Mouse (Mus musculus): Measurements from ENCODE around the gene Dhrs1. TPM values are rescaled to one million over a fixed set of nuclear protein-coding genes. Genes with fewer than 3 reads are reported as not detected.

The Dhrs1 gene
- polyA plus RNA-seq, 1 experiment from 2014 or later, result 466 TPM

- ATAC-seq, result peak; percentile 96
- Histone ChIP-seq H3K4me2 (replicated peaks; ENCODE audit: low read depth) (peak within 1 kb of the TSS; percentile 86), H3K36me3 (ENCODE audit: control insufficient read depth, insufficient read depth) (peaks cover 32% of the 10 kb centered on the region), H3K4me1 (replicated peaks; ENCODE audit: control insufficient read depth, insufficient read depth, low read length) (no peaks in the 10 kb centered on the region), H3K27me3 (replicated peaks; ENCODE audit: control insufficient read depth, insufficient read depth, low read length) (no peaks in the 10 kb centered on the region), H3K9me3 (ENCODE audit: control insufficient read depth) (no peaks in the 10 kb centered on the region), H3K9ac (ENCODE audit: low read depth, low read length) (peak within 1 kb of the TSS; percentile 66), H3K27ac (ENCODE audit: low read depth, low read length) (peak within 1 kb of the TSS; percentile 89), H3K4me3 (ENCODE audit: low read depth, low read length) (peak within 1 kb of the TSS; percentile 78)
- under 1% methylated on average over 47 of the region's 50 CpGs for WGBS
- TF ChIP-seq CTCF (IDR thresholded peaks at IDR 0.05; ENCODE audit: low read depth), result peak; percentile 98
These were observed 23.6 kb downstream of the Dhrs1 start, which contains the start of gene Rabggta for GRCm38 (mm10) chr14:55721700-55722437. TSS of gene Rabggta (minus strand) at chr14:55722263.

GRCm38 (mm10) chr14:55721076-55721475 is 24.4 kb downstream of the Dhrs1 start:
- Histone ChIP-seq H3K9ac (ENCODE audit: low read depth, low read length) (peak overlapping the region; percentile 66; the same call in 1 of the 2 replicates), H3K36me3 (ENCODE audit: control insufficient read depth, insufficient read depth) (peaks cover 37% of the 10 kb centered on the region), H3K9me3 (ENCODE audit: control insufficient read depth) (no peaks in the 10 kb centered on the region), H3K4me2 (replicated peaks; ENCODE audit: low read depth) (peak overlapping the region; percentile 86), H3K27me3 (replicated peaks; ENCODE audit: control insufficient read depth, insufficient read depth, low read length) (no peaks in the 10 kb centered on the region), H3K4me1 (replicated peaks; ENCODE audit: control insufficient read depth, insufficient read depth, low read length) (no peaks in the 10 kb centered on the region), H3K4me3 (ENCODE audit: low read depth, low read length) (peak overlapping the region; percentile 78), H3K27ac (ENCODE audit: low read depth, low read length) (no peak overlapping the region)
- 71% methylated on average over 6 of the region's 6 CpGs for WGBS
- ATAC-seq, result no peak
- TF ChIP-seq CTCF (IDR thresholded peaks at IDR 0.05; ENCODE audit: low read depth), result no peak

- Histone ChIP-seq H3K36me3 (ENCODE audit: control insufficient read depth, insufficient read depth) (peaks cover 38% of the 10 kb centered on the region), H3K4me2 (replicated peaks; ENCODE audit: low read depth) (no peak overlapping the region), H3K27me3 (replicated peaks; ENCODE audit: control insufficient read depth, insufficient read depth, low read length) (no peaks in the 10 kb centered on the region), H3K4me1 (replicated peaks; ENCODE audit: control insufficient read depth, insufficient read depth, low read length) (no peaks in the 10 kb centered on the region), H3K9ac (ENCODE audit: low read depth, low read length) (no peak overlapping the region), H3K27ac (ENCODE audit: low read depth, low read length) (no peak overlapping the region), H3K4me3 (ENCODE audit: low read depth, low read length) (no peak overlapping the region), H3K9me3 (ENCODE audit: control insufficient read depth) (no peaks in the 10 kb centered on the region)
- ATAC-seq, result no peak
- WGBS, result 90% methylated on average over 12 of the region's 12 CpGs
- TF ChIP-seq CTCF (IDR thresholded peaks at IDR 0.05; ENCODE audit: low read depth), result no peak
These were observed 24.8 kb downstream of the Dhrs1 start for GRCm38 (mm10) chr14:55720666-55721065.

GRCm38 (mm10) chr14:55719737-55720136 is 25.8 kb downstream of the Dhrs1 start:
- no peak overlapping the region for H3K4me3 ChIP-seq (ENCODE audit: low read depth, low read length)
- H3K36me3 ChIP-seq (ENCODE audit: control insufficient read depth, insufficient read depth), result peaks cover 38% of the 10 kb centered on the region
- no peak for TF ChIP-seq CTCF (IDR thresholded peaks at IDR 0.05; ENCODE audit: low read depth)
- no peak overlapping the region for H3K4me2 ChIP-seq (replicated peaks; ENCODE audit: low read depth)
- no peak overlapping the region for H3K9ac ChIP-seq (ENCODE audit: low read depth, low read length)
- no peaks in the 10 kb centered on the region for H3K27me3 ChIP-seq (replicated peaks; ENCODE audit: control insufficient read depth, insufficient read depth, low read length)
- 87% methylated on average over 6 of the region's 6 CpGs for WGBS
- no peak overlapping the region for H3K27ac ChIP-seq (ENCODE audit: low read depth, low read length)
- no peak for ATAC-seq
- H3K9me3 ChIP-seq (ENCODE audit: control insufficient read depth), result no peaks in the 10 kb centered on the region
- no peaks in the 10 kb centered on the region for H3K4me1 ChIP-seq (replicated peaks; ENCODE audit: control insufficient read depth, insufficient read depth, low read length)

GRCm38 (mm10) chr14:55716884-55717283 is 28.6 kb downstream of the Dhrs1 start:
- no peaks in the 10 kb centered on the region for H3K27me3 ChIP-seq (replicated peaks; ENCODE audit: control insufficient read depth, insufficient read depth, low read length)
- TF ChIP-seq CTCF (IDR thresholded peaks at IDR 0.05; ENCODE audit: low read depth), result no peak
- H3K27ac ChIP-seq (ENCODE audit: low read depth, low read length), result no peak overlapping the region
- 70% methylated on average over 8 of the region's 8 CpGs for WGBS
- no peak overlapping the region for H3K9ac ChIP-seq (ENCODE audit: low read depth, low read length)
- H3K4me2 ChIP-seq (replicated peaks; ENCODE audit: low read depth), result no peak overlapping the region
- H3K4me3 ChIP-seq (ENCODE audit: low read depth, low read length), result no peak overlapping the region
- H3K4me1 ChIP-seq (replicated peaks; ENCODE audit: control insufficient read depth, insufficient read depth, low read length), result no peaks in the 10 kb centered on the region; the same call in 1 of the 2 replicates
- H3K9me3 ChIP-seq (ENCODE audit: control insufficient read depth), result no peaks in the 10 kb centered on the region
- no peak for ATAC-seq
- H3K36me3 ChIP-seq (ENCODE audit: control insufficient read depth, insufficient read depth), result peaks cover 38% of the 10 kb centered on the region

GRCm38 (mm10) chr14:55716271-55716670 is 29.2 kb downstream of the Dhrs1 start:
- Histone ChIP-seq H3K27me3 (replicated peaks; ENCODE audit: control insufficient read depth, insufficient read depth, low read length) (no peaks in the 10 kb centered on the region), H3K27ac (ENCODE audit: low read depth, low read length) (no peak overlapping the region), H3K4me3 (ENCODE audit: low read depth, low read length) (no peak overlapping the region), H3K4me2 (replicated peaks; ENCODE audit: low read depth) (no peak overlapping the region), H3K4me1 (replicated peaks; ENCODE audit: control insufficient read depth, insufficient read depth, low read length) (no peaks in the 10 kb centered on the region; the same call in 1 of the 2 replicates), H3K9ac (ENCODE audit: low read depth, low read length) (no peak overlapping the region), H3K36me3 (ENCODE audit: control insufficient read depth, insufficient read depth) (peaks cover 38% of the 10 kb centered on the region), H3K9me3 (ENCODE audit: control insufficient read depth) (no peaks in the 10 kb centered on the region)
- 92% methylated on average over 6 of the region's 6 CpGs for WGBS
- TF ChIP-seq CTCF (IDR thresholded peaks at IDR 0.05; ENCODE audit: low read depth), result no peak
- no peak for ATAC-seq
